Comparison of ENCODE assay signal across 13 mouse cellular contexts in genomic region chr13:106961496-106961895, GRCm38 (mm10).
"Had no signal": no experiment of that assay in that cellular context is flagged by ENCODE, and none has a peak within 500 bp of the region (broad histone marks: within the 10 kb centered on the region; RNA-seq: fewer than 3 reads in every experiment).

No protein-coding gene starts in this region.

- H3K4me2 ChIP-seq: lung, embryonic 14.5 days; midbrain, embryonic 11.5 days; midbrain, embryonic 13.5 days; midbrain, embryonic 15.5 days; neural tube, embryonic 12.5 days had no signal

- H3K27ac ChIP-seq: midbrain, embryonic 13.5 days; midbrain, embryonic 15.5 days; neural tube, embryonic 12.5 days had no signal

- H3K9me3 ChIP-seq: megakaryocyte, embryonic 14.5 days; midbrain, embryonic 13.5 days; midbrain, embryonic 15.5 days; neural tube, embryonic 12.5 days had no signal

- H3K9ac ChIP-seq: lung, embryonic 14.5 days; midbrain, embryonic 13.5 days; midbrain, embryonic 15.5 days; neural tube, embryonic 12.5 days had no signal

- ATAC-seq: midbrain, embryonic 13.5 days; midbrain, embryonic 15.5 days had no signal

- H3K4me3 ChIP-seq: megakaryocyte, embryonic 14.5 days; midbrain, embryonic 13.5 days; midbrain, embryonic 15.5 days; neural tube, embryonic 12.5 days had no signal

- H3K4me1 ChIP-seq: midbrain, embryonic 13.5 days; midbrain, embryonic 15.5 days; neural tube, embryonic 12.5 days had no signal

- H3K27me3 ChIP-seq: megakaryocyte, embryonic 14.5 days; midbrain, embryonic 13.5 days; midbrain, embryonic 15.5 days; neural tube, embryonic 12.5 days had no signal

- DNase-seq: lung, adult 18-20 months; lung, embryonic 14.5 days; lung, postnatal 10 days; lung, postnatal 4 days; right cerebral cortex, postnatal 14 days; thymus, adult 18-20 months; thymus, postnatal 14 days; thymus, postnatal 36 days had no signal
